Mouse (Mus musculus) hindbrain, postnatal 0 days (tissue): Measurements from ENCODE around the gene Slc35g2. TPM values are rescaled to one million over a fixed set of nuclear protein-coding genes. Genes with fewer than 3 reads are reported as not detected.

Experiments
- ATAC-seq: fragments of 200-750 bp; cut with Nextera tagmentation; 2 replicates; pipeline ENCODE4 v1.8.0; 2017; ENCODE audit warnings: mild to moderate bottlenecking, moderate TSS enrichment, moderate library complexity
- DNase-seq: peaks from one replicate; pipeline ENCODE4 v3.0.0-alpha.2; 2015; ENCODE audit warnings: low spot score
- H3K27ac ChIP-seq: fragments of 300-500 bp; sonication (generic); 2 replicates; pipeline ENCODE4 v1.5.1; 2014; ENCODE audit warnings: mild to moderate bottlenecking
- H3K27me3 ChIP-seq: fragments of 300-500 bp; sonication (generic); 2 replicates; pipeline ENCODE4 v1.6.1; 2014; ENCODE audit warnings: low read length, mixed read lengths; ENCODE audit not compliant: insufficient read depth
- H3K36me3 ChIP-seq: fragments of 300-500 bp; sonication (generic); 2 replicates; pipeline ENCODE4 v1.6.1; 2014; ENCODE audit warnings: low read length, mixed read lengths; ENCODE audit not compliant: insufficient read depth
- H3K4me1 ChIP-seq: fragments of 300-500 bp; sonication (generic); 2 replicates; pipeline ENCODE4 v1.6.1; 2014; ENCODE audit warnings: antibody characterized with exemption, low read length, mixed read lengths; ENCODE audit not compliant: insufficient read depth
- H3K4me2 ChIP-seq: fragments of 300-500 bp; sonication (generic); 2 replicates; pipeline ENCODE4 v1.6.1; 2014; ENCODE audit warnings: low read depth, mild to moderate bottlenecking, low read length, moderate library complexity, mixed read lengths
- H3K4me3 ChIP-seq: fragments of 300-500 bp; sonication (generic); 2 replicates; pipeline ENCODE4 v1.5.1; 2014; ENCODE audit warnings: low read length
- H3K9ac ChIP-seq: fragments of 300-500 bp; sonication (generic); replicated peaks from 2 replicates; pipeline ENCODE4 v1.6.1; 2014; ENCODE audit warnings: mild to moderate bottlenecking, low read length, moderate library complexity, mixed read lengths
- H3K9me3 ChIP-seq: fragments of 300-500 bp; sonication (generic); 2 replicates; pipeline ENCODE4 v1.6.1; 2016; ENCODE audit warnings: low read length, mixed read lengths
- CTCF ChIP-seq: IDR thresholded peaks from 2 replicates; pipeline ENCODE4 v1.5.1; 2016; ENCODE audit warnings: antibody characterized with exemption, control low read depth, low read depth
- WGBS: fragments of 180-500 bp; shearing (Covaris S2); extraction: QIAGEN DNeasy Blood & Tissue Kit; methylation state at CpG from one replicate; pipeline ENCODE4 v1.1.7; 2014; 5-methylcytosine and 5-hydroxymethylcytosine counted together
- polyA plus RNA-seq: library from polyadenylated mRNA; unstranded; fragments of >200 nt; fragmentation: Nextera tagmentation; extraction: Ambion mirVana; gene quantifications from 2 replicates; pipeline ENCODE4 v1.2.1, GENCODE M21; 2015
- total RNA-seq: library from RNA; depleted of rRNA; stranded (reverse); fragments of >200 nt; gene quantifications from 2 replicates; pipeline ENCODE4 v1.2.3, GENCODE M21; 2014

Gene Slc35g2
- total and polyA plus RNA-seq, 2 experiments from 2014 or later, result 25.3 to 28.1 TPM

DNA sequence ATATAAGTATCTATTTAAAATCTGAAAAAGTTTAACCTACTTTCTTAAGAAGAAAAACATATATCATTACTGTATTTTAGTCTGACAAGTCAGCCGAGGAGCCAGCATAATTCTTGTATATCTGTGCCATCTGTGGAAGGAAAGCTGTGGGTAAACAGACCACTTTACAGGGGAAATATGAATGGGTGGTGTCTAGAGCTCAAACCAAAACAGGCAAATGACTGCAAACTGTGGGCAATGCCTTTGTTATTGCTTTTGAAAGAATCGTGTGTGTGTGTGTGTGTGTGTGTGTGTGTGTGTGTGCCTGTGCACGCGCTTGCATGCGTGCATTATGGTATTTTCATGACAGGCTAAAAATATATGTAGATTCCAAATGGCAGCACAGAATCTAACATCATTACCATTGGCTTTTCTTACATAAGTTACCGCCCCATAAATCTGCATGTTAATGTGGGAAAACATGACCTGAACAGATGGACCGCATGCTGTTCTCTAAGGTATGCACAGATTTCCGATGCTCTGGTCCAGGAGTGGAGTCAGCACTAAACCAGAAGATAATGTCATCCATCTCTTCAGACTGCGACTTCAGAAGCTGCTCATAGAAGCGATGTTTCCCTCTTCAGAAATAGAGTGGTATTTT lies 10.5 kb downstream of the Slc35g2 start:
- H3K27ac ChIP-seq, result no peak overlapping the region
- H3K36me3 ChIP-seq, result no peaks in the 10 kb centered on the region
- no peaks in the 10 kb centered on the region for H3K4me1 ChIP-seq
- H3K9ac ChIP-seq, result no peak overlapping the region
- no peak overlapping the region for H3K4me3 ChIP-seq
- peak; percentile 48 for DNase-seq
- H3K27me3 ChIP-seq, result no peaks in the 10 kb centered on the region
- H3K9me3 ChIP-seq, result no peaks in the 10 kb centered on the region
- H3K4me2 ChIP-seq, result no peak overlapping the region
- WGBS, result 78% methylated on average over 10 of the region's 10 CpGs
- no peak for ATAC-seq
- no peak for TF ChIP-seq CTCF

DNA sequence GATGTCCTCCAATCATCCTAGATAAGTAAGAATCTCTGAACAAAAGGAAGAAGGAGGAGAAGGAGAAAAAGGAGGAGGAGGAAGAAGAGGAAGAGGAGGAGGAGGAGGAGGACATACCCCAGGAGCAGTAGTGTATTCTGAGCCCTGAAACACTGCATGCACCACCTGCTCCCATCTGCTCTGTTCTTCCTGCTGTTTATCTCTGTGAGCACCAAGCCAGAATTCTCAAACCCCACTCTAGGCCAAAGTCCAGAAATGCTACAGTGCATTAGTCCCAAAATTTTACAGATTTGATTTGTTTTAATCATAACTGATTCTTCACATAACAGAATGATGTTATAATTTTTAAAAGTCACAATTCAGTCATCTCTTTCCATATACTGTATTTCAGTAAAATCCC lies 11.9 kb downstream of the Slc35g2 start:
- Histone ChIP-seq H3K36me3 (no peaks in the 10 kb centered on the region), H3K9ac (no peak overlapping the region), H3K9me3 (no peaks in the 10 kb centered on the region), H3K4me1 (no peaks in the 10 kb centered on the region), H3K4me2 (no peak overlapping the region), H3K27me3 (no peaks in the 10 kb centered on the region), H3K27ac (no peak overlapping the region), H3K4me3 (no peak overlapping the region)
- TF ChIP-seq CTCF, result no peak
- DNase-seq, result no peak
- no peak for ATAC-seq

DNA sequence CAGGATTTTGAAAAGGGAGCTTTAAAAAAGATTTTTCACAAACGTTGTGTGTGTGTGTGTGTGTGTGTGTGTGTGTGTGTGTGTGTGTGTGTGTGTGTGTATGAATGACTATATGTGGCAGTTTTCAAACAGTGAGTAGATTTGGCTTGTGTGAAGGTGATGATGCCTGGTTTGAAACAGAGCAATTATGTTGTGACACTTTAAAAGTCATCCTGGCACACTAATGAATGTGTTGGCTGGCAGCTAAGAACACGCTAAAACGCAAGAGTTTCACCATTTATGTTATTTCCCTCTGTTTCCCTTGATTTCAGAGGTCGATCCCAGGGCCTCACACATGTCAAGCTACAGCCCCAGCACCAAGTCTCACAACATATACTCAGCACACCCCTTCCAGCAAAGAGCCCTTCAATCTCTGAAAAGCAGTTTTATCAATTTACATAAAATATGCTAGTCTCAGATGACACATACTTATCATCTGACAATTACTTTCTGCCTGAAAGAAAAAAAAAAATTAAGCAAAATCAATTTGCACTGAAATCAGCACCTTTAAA lies 12.8 kb downstream of the Slc35g2 start:
- no peaks in the 10 kb centered on the region for H3K27me3 ChIP-seq
- DNase-seq, result no peak

DNA sequence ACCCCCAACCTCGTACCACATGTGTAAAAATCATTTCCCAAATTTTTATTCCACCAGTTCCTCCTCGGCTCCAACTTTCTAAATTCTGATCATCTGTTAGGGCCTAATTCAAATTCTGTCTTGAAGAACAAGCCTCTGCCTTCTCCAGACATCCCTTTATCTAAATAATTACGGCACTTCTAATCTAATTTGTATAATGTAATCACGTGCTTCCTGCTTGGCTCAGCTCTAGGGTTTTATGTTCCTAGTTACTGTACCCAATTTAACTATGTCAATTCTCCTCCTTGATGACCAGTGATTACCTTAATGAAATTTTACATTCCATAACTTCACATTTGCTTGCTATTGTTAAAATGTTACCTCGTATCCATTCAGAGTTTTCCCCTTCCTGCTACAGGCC lies 15.2 kb downstream of the Slc35g2 start:
- Histone ChIP-seq H3K27ac (no peak overlapping the region), H3K36me3 (no peaks in the 10 kb centered on the region), H3K4me1 (no peaks in the 10 kb centered on the region), H3K4me2 (no peak overlapping the region), H3K9me3 (no peaks in the 10 kb centered on the region), H3K9ac (no peak overlapping the region), H3K27me3 (no peaks in the 10 kb centered on the region), H3K4me3 (no peak overlapping the region)
- DNase-seq, result no peak
- no peak for ATAC-seq
- TF ChIP-seq CTCF, result no peak
- WGBS, result 72% methylated on average over 5 of the region's 5 CpGs

More for the DNA sequence above, 12.8 kb downstream of the Slc35g2 start:
- H3K9me3 ChIP-seq, result no peaks in the 10 kb centered on the region
- no peak overlapping the region for H3K4me3 ChIP-seq
- no peaks in the 10 kb centered on the region for H3K36me3 ChIP-seq
- no peak overlapping the region for H3K9ac ChIP-seq
- TF ChIP-seq CTCF, result no peak
- H3K4me2 ChIP-seq, result no peak overlapping the region
- no peaks in the 10 kb centered on the region for H3K4me1 ChIP-seq
- 75% methylated on average over 4 of the region's 4 CpGs for WGBS
- H3K27ac ChIP-seq, result no peak overlapping the region
- no peak for ATAC-seq

DNA sequence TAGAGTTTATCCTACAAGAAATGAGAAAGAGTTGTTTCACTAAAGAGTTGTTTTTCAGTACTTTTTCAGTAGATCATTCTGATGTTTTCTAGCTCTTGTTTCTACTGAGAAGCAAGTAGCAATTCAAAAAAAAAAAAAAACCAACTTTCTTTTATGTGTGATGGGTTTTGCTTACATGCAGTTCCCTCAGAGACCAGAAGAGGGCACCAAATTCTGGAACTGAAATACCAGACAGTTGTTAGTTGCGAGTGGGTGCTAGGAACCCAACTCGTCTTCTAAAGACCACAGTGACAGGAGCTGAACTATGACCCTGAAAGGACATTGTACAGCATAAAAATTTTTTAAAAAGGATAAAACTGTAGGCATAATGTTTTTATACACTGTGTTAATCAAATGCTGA lies 22.6 kb downstream of the Slc35g2 start:
- Histone ChIP-seq H3K36me3 (no peaks in the 10 kb centered on the region), H3K27me3 (no peaks in the 10 kb centered on the region), H3K27ac (no peak overlapping the region), H3K9me3 (peaks cover 8% of the 10 kb centered on the region; the same call in 1 of the 2 replicates), H3K4me3 (no peak overlapping the region), H3K9ac (no peak overlapping the region), H3K4me1 (0 out of 2 replicates have a peak, but pooled peaks cover 7% of the 10 kb centered on the region), H3K4me2 (no peak overlapping the region)
- DNase-seq, result peak; percentile 46
- TF ChIP-seq CTCF, result peak; percentile 66
- ATAC-seq, result no peak
- 92% methylated on average over 2 of the region's 2 CpGs for WGBS

DNA sequence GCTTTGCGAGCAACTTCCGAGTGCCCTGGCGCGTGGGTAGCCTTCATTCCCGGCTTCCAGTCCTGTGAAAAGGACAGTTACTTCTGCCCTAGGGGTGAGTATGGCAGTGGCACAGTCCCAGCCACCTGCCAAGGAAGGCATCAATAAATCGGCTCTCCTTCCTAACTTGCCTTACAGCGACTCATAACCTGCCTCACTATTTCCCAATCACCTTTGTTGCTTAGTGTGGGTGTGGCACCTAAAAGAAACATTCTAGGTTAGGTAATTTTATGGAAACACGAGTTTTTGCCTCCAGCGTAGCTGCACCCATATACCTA lies 24.3 kb downstream of the Slc35g2 start:
- 0 out of 2 replicates have a peak, but pooled peaks cover 7% of the 10 kb centered on the region for H3K4me1 ChIP-seq
- no peak for TF ChIP-seq CTCF
- H3K4me2 ChIP-seq, result peak overlapping the region; percentile 76
- 9% methylated on average over 9 of the region's 9 CpGs for WGBS
- no peaks in the 10 kb centered on the region for H3K36me3 ChIP-seq
- no peaks in the 10 kb centered on the region for H3K27me3 ChIP-seq
- ATAC-seq (peak; percentile 19; the same call in 1 of the 2 replicates), DNase-seq (no peak)
- H3K4me3 ChIP-seq, result peak overlapping the region; percentile 95
- H3K9me3 ChIP-seq, result peaks cover 8% of the 10 kb centered on the region; the same call in 1 of the 2 replicates
- H3K27ac ChIP-seq, result peak overlapping the region; percentile 94
- H3K9ac ChIP-seq, result peak overlapping the region; percentile 90
